Mouse (Mus musculus) myocyte (in vitro differentiated cells): ENCODE measurements around the gene 4930469K13Rik.

Experiments
- CEBPB ChIP-seq: IDR thresholded peaks from 2 replicates; pipeline ENCODE4 v1.6.1; 2011; ENCODE audit warnings: mild to moderate bottlenecking, moderate library complexity; ENCODE audit not compliant: poor library complexity, insufficient read depth, severe bottlenecking
- MAX ChIP-seq: IDR thresholded peaks from one replicate; pipeline ENCODE4 v1.6.1; 2011; ENCODE audit warnings: low read depth, mild to moderate bottlenecking, control low read depth
- MYOG ChIP-seq, 3 experiments: IDR thresholded peaks; one replicate each; pipeline ENCODE4 v1.6.1; 2011; ENCODE audit warnings: control low read depth in 2 of 3, low read depth in 2 of 3, mild to moderate bottlenecking in 2 of 3; ENCODE audit not compliant: insufficient read length in 2 of 3, control insufficient read depth in 1 of 3, insufficient read depth in 1 of 3
- POLR2A ChIP-seq: IDR thresholded peaks from one replicate; pipeline ENCODE4 v1.6.1; 2011; ENCODE audit warnings: low read depth, mild to moderate bottlenecking, control low read depth, moderate library complexity; ENCODE audit not compliant: insufficient read length
- POLR2AphosphoS2 ChIP-seq: IDR thresholded peaks from one replicate; pipeline ENCODE4 v1.6.1; 2011; ENCODE audit warnings: low read depth, control low read depth; ENCODE audit not compliant: insufficient read length
- TCF12 ChIP-seq: IDR thresholded peaks from one replicate; pipeline ENCODE4 v1.6.1; 2011; ENCODE audit warnings: mild to moderate bottlenecking, control low read depth; ENCODE audit not compliant: poor library complexity, insufficient read depth, severe bottlenecking
- TCF3 ChIP-seq: IDR thresholded peaks from one replicate; pipeline ENCODE4 v1.6.1; 2011; ENCODE audit warnings: low read depth, control low read depth; ENCODE audit not compliant: insufficient read length

DNA sequence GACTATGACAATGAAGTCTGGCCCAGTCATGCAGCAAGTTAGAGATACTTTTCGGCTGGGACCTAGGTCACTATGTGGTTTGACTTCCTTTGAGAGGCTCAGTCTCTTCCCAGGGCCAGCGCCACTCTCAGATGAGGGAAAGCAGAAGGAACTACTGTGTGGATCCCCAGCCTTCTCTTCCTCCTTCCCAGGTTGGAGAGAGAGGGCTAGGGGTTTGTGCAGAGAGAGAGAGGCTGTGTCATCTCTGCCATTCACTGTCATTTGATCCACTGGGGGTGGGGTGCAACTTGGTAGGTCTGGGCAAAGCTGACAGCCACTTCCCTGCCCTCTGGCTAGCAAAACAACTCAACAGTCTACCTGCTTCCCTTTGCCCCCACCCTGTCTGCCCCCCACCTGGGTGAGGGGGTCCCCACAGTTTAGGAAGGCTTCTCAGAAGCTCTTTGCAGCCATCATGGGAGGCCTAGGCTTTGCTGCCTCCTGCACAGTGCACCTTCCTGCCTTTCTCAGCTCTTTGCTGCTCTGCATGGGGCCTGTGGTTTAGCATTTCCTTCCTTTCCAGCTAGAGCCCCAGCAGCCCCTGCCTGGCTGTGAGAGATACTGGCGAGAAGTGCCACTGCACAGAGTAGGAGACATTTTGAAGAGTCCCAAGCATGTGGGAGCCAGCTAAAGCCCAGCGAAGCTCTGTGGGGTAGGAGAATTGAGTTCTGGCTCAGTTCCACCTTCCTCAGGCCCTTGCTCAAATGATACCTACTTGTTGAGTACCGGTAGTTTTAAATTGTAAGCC is 34.5 kb downstream of the 4930469K13Rik start:
- TF ChIP-seq TCF12 (no peak), POLR2A (no peak), CEBPB (no peak), TCF3 (no peak), MAX (no peak), MYOG (IDR thresholded peaks at IDR 0.05; ENCODE audit: control insufficient read depth in 1 of 3, insufficient read depth in 1 of 3, insufficient read length in 2 of 3, low read depth in 2 of 3) (no peak), POLR2AphosphoS2 (no peak)
